Mouse (Mus musculus) olfactory bulb, adult 2 months (tissue): Measurements from ENCODE around the gene Rap2c.

ENCODE experiments used
- CTCF ChIP-seq: fragments of 200-500 bp; IDR thresholded peaks from 2 replicates; pipeline ENCODE4 v1.5.1; 2012; ENCODE audit warnings: low read depth, mild to moderate bottlenecking, low read length, moderate library complexity; ENCODE audit not compliant: insufficient read depth
- POLR2A ChIP-seq: fragments of 200-500 bp; IDR thresholded peaks from 2 replicates; pipeline ENCODE4 v1.6.1; 2012; ENCODE audit warnings: mild to moderate bottlenecking, low read depth, low read length, moderate library complexity; ENCODE audit not compliant: insufficient read depth

GRCm38 (mm10) chrX:51060220-51060619 is 42.4 kb upstream of the Rap2c start:
- no peak for TF ChIP-seq POLR2A
- TF ChIP-seq CTCF, result no peak
